Mouse (Mus musculus) yolk sac, embryonic 10.5 days (tissue): ENCODE data around the gene Erlin1.
A peak's percentile ranks its signal among the peaks of the same experiment; 100 is the strongest.

Source experiments
- DNase-seq: peaks from one replicate; pipeline ENCODE4 v3.0.0-alpha.2; 2017; ENCODE audit warnings: low spot score

Erlin1 gene

DNA sequence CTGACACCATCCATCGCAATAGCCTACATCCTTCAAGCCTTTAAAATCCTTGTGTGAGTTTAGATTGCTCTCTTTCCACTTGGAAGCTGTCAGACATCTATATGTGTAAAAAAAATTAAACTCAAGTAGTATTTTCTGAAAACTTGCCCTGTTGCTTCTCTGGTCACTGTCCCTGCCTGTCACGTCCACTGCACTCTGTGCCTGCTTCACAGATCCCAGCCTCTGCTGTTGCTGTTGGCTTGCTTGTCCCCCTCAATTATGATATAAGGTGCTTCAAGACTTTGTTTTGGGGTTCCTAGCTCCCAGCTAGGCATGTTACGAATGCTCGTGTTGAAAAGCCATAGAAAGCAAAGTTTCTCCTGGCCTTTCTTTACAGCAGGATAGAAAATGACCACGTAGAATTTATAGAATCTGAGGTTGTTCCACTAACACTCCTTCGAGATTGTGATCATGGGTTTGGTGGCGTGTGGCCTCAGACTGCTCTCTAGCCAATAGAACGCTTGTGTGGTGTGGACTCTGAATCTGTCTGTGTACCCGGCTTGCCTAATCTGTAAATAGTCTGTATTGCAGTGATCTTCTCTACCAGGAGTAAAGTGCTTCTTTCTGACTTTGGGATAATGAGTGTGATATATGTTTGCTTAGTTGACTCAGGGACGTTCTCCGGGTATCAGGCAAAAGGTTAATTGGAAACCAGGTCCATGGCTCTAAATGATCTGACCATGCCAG is 70.6 kb downstream of the Erlin1 start:
- peak; percentile 75 for DNase-seq

DNA sequence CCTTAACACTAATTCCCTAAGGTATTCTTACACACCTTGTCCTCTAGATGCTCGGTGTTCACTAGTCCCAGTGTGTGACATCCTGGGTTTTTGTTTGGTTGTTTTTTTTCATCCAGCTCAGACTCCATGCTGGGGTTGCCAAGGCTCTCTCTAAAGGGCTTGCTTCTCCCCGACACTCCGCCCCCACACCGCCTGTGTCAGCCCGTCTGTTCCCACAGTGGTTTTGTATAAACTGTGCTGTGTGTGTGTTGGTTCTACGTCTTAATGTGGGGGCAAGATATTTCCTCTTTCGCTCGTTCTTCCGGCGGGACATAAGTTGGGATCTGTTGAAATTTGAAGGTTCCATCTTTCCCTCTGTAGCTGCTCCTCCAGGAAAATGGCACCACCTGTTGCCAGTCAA is 71.5 kb downstream of the Erlin1 start:
- DNase-seq, result no peak

DNA sequence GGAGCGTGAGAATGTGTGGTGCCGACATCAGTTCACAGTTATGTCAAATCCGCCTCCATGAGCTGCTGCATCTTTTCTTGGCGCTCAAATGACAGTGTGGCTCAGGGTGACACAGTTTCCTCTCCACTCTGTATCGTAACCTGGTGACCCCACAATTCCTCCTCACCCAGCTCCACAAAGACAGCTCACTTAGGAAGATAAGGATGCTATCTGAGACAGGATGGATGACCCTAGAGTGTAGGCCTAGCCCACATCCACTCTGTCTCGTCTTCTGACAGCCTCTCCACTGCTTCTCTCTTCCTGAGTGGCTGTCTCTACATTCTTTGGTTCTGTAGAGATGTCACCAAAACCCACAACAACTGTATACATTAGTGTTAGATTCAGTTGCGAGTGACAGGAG is 74.2 kb downstream of the Erlin1 start:
- no peak for DNase-seq

DNA sequence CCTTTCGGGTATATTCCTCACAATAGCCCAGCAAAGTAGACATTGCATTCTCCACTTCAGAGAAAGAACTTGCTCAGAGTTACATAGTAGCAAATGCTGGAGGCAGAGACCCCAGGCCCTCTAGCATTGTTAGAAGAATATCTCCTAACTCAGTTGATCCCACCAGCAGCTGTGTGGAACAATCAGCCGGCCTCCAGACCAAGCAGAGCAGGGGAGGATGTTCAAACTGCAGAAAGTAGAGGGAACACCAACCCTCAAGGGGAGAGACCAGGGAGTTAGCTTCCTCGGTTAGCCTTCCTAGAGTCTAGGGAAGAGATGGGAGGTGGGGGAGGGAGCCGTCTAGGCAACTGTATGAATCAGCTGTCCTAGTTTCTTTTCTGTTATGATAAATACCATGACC is 77.1 kb downstream of the Erlin1 start:
- DNase-seq, result no peak

DNA sequence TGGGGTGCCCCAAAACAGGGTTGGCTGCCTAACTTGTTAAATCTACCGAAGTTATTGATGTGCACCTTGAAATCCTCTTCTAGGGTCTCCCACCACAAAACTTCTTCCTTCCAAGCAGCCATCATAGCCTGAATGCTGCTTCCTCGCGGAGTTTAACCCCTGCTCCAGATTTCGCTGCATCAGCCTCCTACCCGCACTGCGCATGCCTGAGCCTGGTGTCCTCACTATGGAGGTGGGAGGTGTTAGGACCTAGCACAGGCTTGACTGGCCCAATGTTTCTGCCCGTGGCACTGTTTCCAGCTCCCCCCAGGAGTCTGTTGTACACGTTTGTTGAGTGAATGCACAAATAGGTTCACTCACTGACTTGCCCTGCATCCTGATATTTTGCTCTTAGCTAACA is 79.2 kb downstream of the Erlin1 start:
- peak; percentile 61 for DNase-seq

DNA sequence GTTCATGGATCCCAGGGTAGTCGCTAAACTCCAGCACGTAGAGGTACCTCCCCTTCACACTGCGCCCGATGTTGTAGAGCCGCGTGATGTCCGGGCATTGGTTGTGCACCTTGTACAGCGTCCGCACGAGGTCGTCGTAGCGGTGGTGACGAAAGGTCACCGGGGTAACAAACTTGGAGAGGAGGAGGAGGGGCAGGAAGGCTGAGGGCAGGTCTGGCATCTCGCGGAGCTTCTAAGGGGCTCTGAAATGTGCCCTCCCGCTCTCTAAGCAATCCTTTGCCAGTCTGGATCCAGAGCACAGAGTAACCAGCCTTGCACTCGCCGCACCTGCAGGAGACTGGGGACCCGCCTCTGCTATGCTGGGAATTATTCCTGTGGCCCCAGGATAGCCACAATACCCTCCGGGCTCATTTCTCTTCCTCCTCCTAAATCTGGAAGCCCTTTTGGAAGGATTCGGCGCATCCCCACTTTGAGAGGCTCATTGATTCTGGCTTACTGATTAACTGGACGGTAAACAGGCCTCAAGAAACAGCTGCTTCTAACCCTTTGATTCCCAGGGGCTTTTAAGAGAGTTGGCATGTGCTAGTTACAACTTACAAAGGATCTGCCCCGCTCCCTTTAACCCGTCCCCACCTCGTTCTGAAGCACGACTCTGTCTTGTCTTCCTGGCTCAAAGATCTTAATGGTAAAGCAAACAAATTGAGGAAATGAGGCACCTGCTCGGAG is 83.4 kb downstream of the Erlin1 start, which contains the start of gene Cpn1:
TSS of gene Cpn1 (minus strand) at position 488 of the 726 bp plus-strand sequence.
- DNase-seq, result peak; percentile 82
